Mouse (Mus musculus): ENCODE data around the gene Pex7. TPM values are rescaled to one million over a fixed set of nuclear protein-coding genes. Genes with fewer than 3 reads are reported as not detected.

Gene Pex7
- total and polyA plus RNA-seq, 2 experiments from 2014 or later, result 24.2 to 46.7 TPM

- ATAC-seq (ENCODE audit: insufficient read depth, low read depth) (no peak), DNase-seq (ENCODE audit: low spot score) (no peak)
- Histone ChIP-seq H3K27me3 (ENCODE audit: control insufficient read depth, insufficient read depth, low read length) (no peaks in the 10 kb centered on the region), H3K9me3 (replicated peaks; ENCODE audit: control insufficient read depth, low read length) (no peaks in the 10 kb centered on the region), H3K4me2 (ENCODE audit: low read depth, low read length) (no peak overlapping the region), H3K4me3 (ENCODE audit: low read depth, low read length) (no peak overlapping the region), H3K9ac (replicated peaks; ENCODE audit: low read depth, low read length) (no peak overlapping the region), H3K36me3 (replicated peaks; ENCODE audit: control insufficient read depth, insufficient read depth, low read length) (no peaks in the 10 kb centered on the region), H3K4me1 (ENCODE audit: control insufficient read depth, insufficient read depth) (no peaks in the 10 kb centered on the region), H3K27ac (ENCODE audit: low read depth) (no peak overlapping the region)
- WGBS, result 81% methylated on average over 8 of the region's 8 CpGs
- no peak for TF ChIP-seq EP300 (IDR thresholded peaks at IDR 0.05; ENCODE audit: low read depth)
- TF ChIP-seq CTCF (IDR thresholded peaks at IDR 0.05; ENCODE audit: low read depth), result no peak
Measured at GRCm38 (mm10) chr10:19835887-19836710, 71.4 kb downstream of the Pex7 start.

DNA sequence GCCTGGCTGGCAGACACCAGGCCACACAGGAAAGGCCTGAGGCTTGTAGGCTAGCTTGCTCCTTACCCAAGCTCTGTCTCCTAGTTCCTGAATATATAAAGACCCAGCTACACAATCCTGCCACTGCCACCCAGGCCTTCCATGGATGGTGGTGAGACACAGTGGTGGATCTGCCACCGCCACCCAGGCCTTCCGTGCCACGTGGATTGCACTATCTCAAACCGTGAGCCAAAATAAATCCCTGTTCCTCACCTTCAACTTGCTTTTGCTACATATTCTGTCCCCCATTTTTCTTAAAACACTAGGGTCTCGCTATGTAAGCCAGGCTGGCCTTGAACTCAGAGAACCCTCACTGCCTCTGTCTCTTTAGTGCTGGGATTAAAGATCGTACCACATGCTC is 73.3 kb downstream of the Pex7 start:
- no peak for ATAC-seq (ENCODE audit: insufficient read depth, low read depth)
- WGBS, result 91% methylated on average over 6 of the region's 6 CpGs
- H3K9me3 ChIP-seq (replicated peaks; ENCODE audit: control insufficient read depth, low read length), result no peaks in the 10 kb centered on the region
- H3K27me3 ChIP-seq (ENCODE audit: control insufficient read depth, insufficient read depth, low read length), result no peaks in the 10 kb centered on the region
- no peak overlapping the region for H3K4me2 ChIP-seq (ENCODE audit: low read depth, low read length)
- H3K36me3 ChIP-seq (replicated peaks; ENCODE audit: control insufficient read depth, insufficient read depth, low read length), result no peaks in the 10 kb centered on the region
- no peak for TF ChIP-seq CTCF (IDR thresholded peaks at IDR 0.05; ENCODE audit: low read depth)
- no peak for TF ChIP-seq EP300 (IDR thresholded peaks at IDR 0.05; ENCODE audit: low read depth)
- no peak overlapping the region for H3K4me3 ChIP-seq (ENCODE audit: low read depth, low read length)
- no peaks in the 10 kb centered on the region for H3K4me1 ChIP-seq (ENCODE audit: control insufficient read depth, insufficient read depth)
- no peak overlapping the region for H3K9ac ChIP-seq (replicated peaks; ENCODE audit: low read depth, low read length)
- H3K27ac ChIP-seq (ENCODE audit: low read depth), result no peak overlapping the region
- DNase-seq (ENCODE audit: low spot score), result no peak

DNA sequence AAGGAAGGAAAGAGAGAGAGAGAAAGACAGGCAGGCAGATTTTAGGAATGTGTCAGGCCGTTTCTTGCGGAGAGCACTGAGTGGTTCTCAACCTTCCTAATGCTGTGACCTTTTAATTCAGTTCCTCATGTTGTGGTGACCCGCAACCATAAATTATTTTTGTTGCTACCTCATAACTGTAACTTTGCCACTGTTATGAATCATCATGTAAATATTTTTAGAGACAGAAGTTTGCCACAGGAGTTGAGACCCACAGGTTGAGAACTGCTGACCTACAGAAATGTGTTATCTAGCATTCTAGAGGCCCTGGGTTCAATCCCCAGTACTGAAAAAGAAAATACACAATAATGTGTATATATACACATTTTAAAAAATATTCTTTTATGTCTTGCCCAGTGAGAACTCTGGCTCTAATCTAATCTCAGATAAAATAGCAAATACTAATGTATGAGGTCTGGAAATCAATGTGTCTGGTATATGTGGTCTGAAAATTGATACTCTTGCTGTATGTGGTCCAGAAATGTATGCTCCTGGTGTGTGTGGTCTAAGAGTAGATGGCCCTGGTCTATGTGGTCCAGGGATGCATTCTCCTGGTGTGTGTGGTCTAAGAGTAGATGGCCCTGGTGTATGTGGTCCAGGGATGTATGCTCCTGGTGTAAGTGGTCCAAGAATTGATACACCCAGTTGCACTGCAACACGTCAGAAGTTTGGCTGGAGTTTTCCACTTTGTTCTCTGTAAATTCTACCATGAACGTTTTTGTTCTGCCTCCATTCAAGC is 76.2 kb downstream of the Pex7 start:
- no peak for ATAC-seq (ENCODE audit: insufficient read depth, low read depth)
- H3K27me3 ChIP-seq (ENCODE audit: control insufficient read depth, insufficient read depth, low read length), result no peaks in the 10 kb centered on the region

GRCm38 (mm10) chr10:19820986-19821385 is 86.5 kb downstream of the Pex7 start:
- no peak overlapping the region for H3K4me2 ChIP-seq (ENCODE audit: low read depth, low read length)
- H3K4me3 ChIP-seq (ENCODE audit: low read depth, low read length), result no peak overlapping the region
- TF ChIP-seq CTCF (IDR thresholded peaks at IDR 0.05; ENCODE audit: low read depth) (no peak), EP300 (IDR thresholded peaks at IDR 0.05; ENCODE audit: low read depth) (no peak)
- DNase-seq (ENCODE audit: low spot score) (no peak), ATAC-seq (ENCODE audit: insufficient read depth, low read depth) (no peak)
- H3K27me3 ChIP-seq (ENCODE audit: control insufficient read depth, insufficient read depth, low read length), result no peaks in the 10 kb centered on the region
- H3K27ac ChIP-seq (ENCODE audit: low read depth), result no peak overlapping the region
- H3K36me3 ChIP-seq (replicated peaks; ENCODE audit: control insufficient read depth, insufficient read depth, low read length), result no peaks in the 10 kb centered on the region
- 76% methylated on average over 3 of the region's 3 CpGs for WGBS
- H3K9me3 ChIP-seq (replicated peaks; ENCODE audit: control insufficient read depth, low read length), result no peaks in the 10 kb centered on the region
- peaks cover 11% of the 10 kb centered on the region for H3K4me1 ChIP-seq (ENCODE audit: control insufficient read depth, insufficient read depth)
- no peak overlapping the region for H3K9ac ChIP-seq (replicated peaks; ENCODE audit: low read depth, low read length)

More for the DNA sequence above, 76.2 kb downstream of the Pex7 start:
- no peaks in the 10 kb centered on the region for H3K36me3 ChIP-seq (replicated peaks; ENCODE audit: control insufficient read depth, insufficient read depth, low read length)
- TF ChIP-seq CTCF (IDR thresholded peaks at IDR 0.05; ENCODE audit: low read depth) (no peak), EP300 (IDR thresholded peaks at IDR 0.05; ENCODE audit: low read depth) (no peak)
- DNase-seq (ENCODE audit: low spot score), result no peak
- no peaks in the 10 kb centered on the region for H3K4me1 ChIP-seq (ENCODE audit: control insufficient read depth, insufficient read depth)
- no peak overlapping the region for H3K27ac ChIP-seq (ENCODE audit: low read depth)
- no peak overlapping the region for H3K4me2 ChIP-seq (ENCODE audit: low read depth, low read length)
- no peak overlapping the region for H3K4me3 ChIP-seq (ENCODE audit: low read depth, low read length)
- 72% methylated on average over 5 of the region's 5 CpGs for WGBS
- no peaks in the 10 kb centered on the region for H3K9me3 ChIP-seq (replicated peaks; ENCODE audit: control insufficient read depth, low read length)
- H3K9ac ChIP-seq (replicated peaks; ENCODE audit: low read depth, low read length), result no peak overlapping the region

GRCm38 (mm10) chr10:19818723-19819355 is 88.7 kb downstream of the Pex7 start:
- DNase-seq (ENCODE audit: low spot score) (peak; percentile 25), ATAC-seq (ENCODE audit: insufficient read depth, low read depth) (peak; percentile 44; the same call in 1 of the 2 replicates)
- H3K4me1 ChIP-seq (ENCODE audit: control insufficient read depth, insufficient read depth), result peaks cover 25% of the 10 kb centered on the region

More at GRCm38 (mm10) chr10:19818723-19819355, 88.7 kb downstream of the Pex7 start:
- no peak overlapping the region for H3K9ac ChIP-seq (replicated peaks; ENCODE audit: low read depth, low read length)
- TF ChIP-seq EP300 (IDR thresholded peaks at IDR 0.05; ENCODE audit: low read depth), result no peak
- no peak for TF ChIP-seq CTCF (IDR thresholded peaks at IDR 0.05; ENCODE audit: low read depth)
- H3K27me3 ChIP-seq (ENCODE audit: control insufficient read depth, insufficient read depth, low read length), result no peaks in the 10 kb centered on the region
- no peak overlapping the region for H3K27ac ChIP-seq (ENCODE audit: low read depth)
- H3K9me3 ChIP-seq (replicated peaks; ENCODE audit: control insufficient read depth, low read length), result no peaks in the 10 kb centered on the region
- no peak overlapping the region for H3K4me2 ChIP-seq (ENCODE audit: low read depth, low read length)
- no peak overlapping the region for H3K4me3 ChIP-seq (ENCODE audit: low read depth, low read length)
- no peaks in the 10 kb centered on the region for H3K36me3 ChIP-seq (replicated peaks; ENCODE audit: control insufficient read depth, insufficient read depth, low read length)
- 17% methylated on average over 16 of the region's 16 CpGs for WGBS
